Mouse (Mus musculus): ENCODE data around the gene Hist1h3g. TPM values are rescaled to one million over a fixed set of nuclear protein-coding genes. Genes with fewer than 3 reads are reported as not detected.
A peak's percentile ranks its signal among the peaks of the same experiment; 100 is the strongest.

The Hist1h3g gene
- polyA plus RNA-seq, 1 experiment from 2014 or later, result 8.3 TPM

DNA sequence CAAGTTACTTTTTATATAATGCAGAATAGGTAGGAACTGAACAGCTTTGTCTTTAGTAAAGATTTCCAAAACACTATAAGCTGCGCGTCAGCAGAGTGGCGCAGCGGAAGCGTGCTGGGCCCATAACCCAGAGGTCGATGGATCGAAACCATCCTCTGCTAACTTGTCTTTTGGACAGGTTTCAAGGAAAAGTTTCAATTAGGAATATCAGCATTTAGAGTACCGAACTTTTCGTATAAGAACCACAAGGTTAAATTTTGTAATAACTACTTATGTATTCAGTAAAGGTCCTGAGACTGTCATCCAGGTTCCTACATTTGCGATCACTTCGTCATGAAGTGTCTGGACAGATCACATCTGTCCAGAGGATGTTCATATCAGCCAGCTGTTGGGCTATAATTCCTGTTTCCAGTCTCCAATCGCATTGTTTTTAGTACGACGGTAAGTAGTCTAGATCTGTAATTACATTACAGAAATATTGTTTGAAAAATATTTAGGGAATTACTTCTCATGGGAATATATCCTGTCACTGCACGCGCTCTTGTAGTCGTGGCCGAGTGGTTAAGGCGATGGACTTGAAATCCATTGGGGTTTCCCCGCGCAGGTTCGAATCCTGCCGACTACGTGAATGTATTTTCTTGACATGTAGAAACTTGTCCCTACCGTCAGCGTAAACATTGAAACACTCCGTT lies 17.5 kb upstream of the Hist1h3g start:
- Histone ChIP-seq H3K9ac (0 out of 2 replicates have a peak overlapping the region, but pooled peaks have one; percentile 33), H3K27ac (0 out of 2 replicates have a peak overlapping the region, but pooled peaks have one; percentile 61), H3K27me3 (no peaks in the 10 kb centered on the region), H3K4me3 (replicated peaks) (peak overlapping the region; percentile 40), H3K36me3 (replicated peaks) (no peaks in the 10 kb centered on the region), H3K4me2 (peak overlapping the region; percentile 55), H3K9me3 (no peaks in the 10 kb centered on the region), H3K4me1 (peaks cover 4% of the 10 kb centered on the region; the same call in 1 of the 2 replicates)
- WGBS, result under 1% methylated on average over 27 of the region's 27 CpGs
- ATAC-seq (ENCODE audit: low FRiP score), result peak; percentile 88

DNA sequence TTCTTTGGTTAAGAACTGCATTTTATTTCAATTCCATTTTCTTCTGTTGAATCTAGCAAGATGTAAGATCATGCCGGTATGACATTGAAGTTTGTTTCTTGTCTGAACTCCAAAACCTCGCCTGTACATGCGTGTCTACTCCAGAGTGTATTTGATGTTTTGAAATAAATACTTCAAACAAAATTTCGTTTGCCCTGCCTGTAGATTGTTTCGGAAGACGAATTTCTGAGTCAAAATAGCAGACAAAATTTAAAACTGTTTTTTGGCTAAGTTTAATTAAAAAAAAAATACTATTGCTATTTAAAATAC lies 17.0 kb upstream of the Hist1h3g start:
- WGBS, result 1% methylated on average over 6 of the region's 6 CpGs
- Histone ChIP-seq H3K4me1 (peaks cover 4% of the 10 kb centered on the region; the same call in 1 of the 2 replicates), H3K27ac (no peak overlapping the region), H3K36me3 (replicated peaks) (no peaks in the 10 kb centered on the region), H3K27me3 (no peaks in the 10 kb centered on the region), H3K9ac (no peak overlapping the region), H3K4me3 (replicated peaks) (peak overlapping the region; percentile 40), H3K4me2 (peak overlapping the region; percentile 55), H3K9me3 (no peaks in the 10 kb centered on the region)
- no peak for ATAC-seq (ENCODE audit: low FRiP score)

GRCm38 (mm10) chr13:23518885-23519284 lies 16.3 kb upstream of the Hist1h3g start:
- peaks cover 4% of the 10 kb centered on the region; the same call in 1 of the 2 replicates for H3K4me1 ChIP-seq
- no peak overlapping the region for H3K27ac ChIP-seq
- no peak overlapping the region for H3K9ac ChIP-seq
- no peaks in the 10 kb centered on the region for H3K9me3 ChIP-seq
- H3K4me3 ChIP-seq (replicated peaks), result peak overlapping the region; percentile 38
- no peaks in the 10 kb centered on the region for H3K36me3 ChIP-seq (replicated peaks)
- H3K4me2 ChIP-seq, result peak overlapping the region; percentile 55
- ATAC-seq (ENCODE audit: low FRiP score), result peak; percentile 21; the same call in 1 of the 2 replicates
- no peaks in the 10 kb centered on the region for H3K27me3 ChIP-seq
- 0% methylated on average over 6 of the region's 6 CpGs for WGBS

GRCm38 (mm10) chr13:23519416-23519815 lies 15.8 kb upstream of the Hist1h3g start:
- peak overlapping the region; percentile 55 for H3K4me2 ChIP-seq
- peak overlapping the region; percentile 38 for H3K4me3 ChIP-seq (replicated peaks)
- ATAC-seq (ENCODE audit: low FRiP score), result peak; percentile 36; the same call in 1 of the 2 replicates
- H3K9ac ChIP-seq, result no peak overlapping the region
- no peaks in the 10 kb centered on the region for H3K9me3 ChIP-seq
- no peaks in the 10 kb centered on the region for H3K36me3 ChIP-seq (replicated peaks)
- no peak overlapping the region for H3K27ac ChIP-seq
- no peaks in the 10 kb centered on the region for H3K27me3 ChIP-seq
- H3K4me1 ChIP-seq, result peaks cover 4% of the 10 kb centered on the region; the same call in 1 of the 2 replicates
- WGBS, result under 1% methylated on average over 10 of the region's 10 CpGs

- H3K36me3 ChIP-seq (replicated peaks), result no peaks in the 10 kb centered on the region
- H3K9ac ChIP-seq, result no peak overlapping the region
- H3K4me2 ChIP-seq, result peak overlapping the region; percentile 25; the same call in 1 of the 2 replicates
- H3K4me1 ChIP-seq, result peaks cover 7% of the 10 kb centered on the region; the same call in 1 of the 2 replicates
- no peak overlapping the region for H3K4me3 ChIP-seq (replicated peaks)
- WGBS, result 2% methylated on average over 14 of the region's 14 CpGs
- no peak overlapping the region for H3K27ac ChIP-seq
- no peaks in the 10 kb centered on the region for H3K9me3 ChIP-seq
- no peak for ATAC-seq (ENCODE audit: low FRiP score)
- no peaks in the 10 kb centered on the region for H3K27me3 ChIP-seq
Observed at GRCm38 (mm10) chr13:23521703-23522102, 13.5 kb upstream of the Hist1h3g start.

DNA sequence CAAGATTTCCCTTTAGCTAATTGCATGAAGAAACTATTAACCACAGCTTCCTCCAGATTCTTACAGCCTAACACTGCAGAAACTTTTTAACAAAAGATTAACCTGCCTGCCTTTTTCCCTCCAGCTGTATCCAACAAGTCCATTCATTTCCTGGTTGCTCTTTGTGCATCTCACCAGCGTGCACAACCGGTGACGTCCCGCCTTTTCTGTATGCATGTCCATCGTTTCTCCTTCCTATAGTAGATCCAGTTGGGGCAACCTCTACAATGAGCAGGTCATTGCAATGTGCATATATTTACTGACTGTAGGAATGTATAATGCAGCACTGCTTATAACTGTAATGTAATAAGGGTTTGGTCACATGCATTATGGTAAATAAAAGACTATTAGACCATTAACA lies 11.2 kb upstream of the Hist1h3g start:
- no peaks in the 10 kb centered on the region for H3K36me3 ChIP-seq (replicated peaks)
- no peak overlapping the region for H3K27ac ChIP-seq
- WGBS, result 45% methylated on average over 5 of the region's 5 CpGs
- peaks cover 17% of the 10 kb centered on the region for H3K4me1 ChIP-seq
- no peak overlapping the region for H3K4me2 ChIP-seq
- no peak overlapping the region for H3K9ac ChIP-seq
- ATAC-seq (ENCODE audit: low FRiP score), result no peak
- H3K4me3 ChIP-seq (replicated peaks), result no peak overlapping the region
- no peaks in the 10 kb centered on the region for H3K27me3 ChIP-seq
- H3K9me3 ChIP-seq, result no peaks in the 10 kb centered on the region

DNA sequence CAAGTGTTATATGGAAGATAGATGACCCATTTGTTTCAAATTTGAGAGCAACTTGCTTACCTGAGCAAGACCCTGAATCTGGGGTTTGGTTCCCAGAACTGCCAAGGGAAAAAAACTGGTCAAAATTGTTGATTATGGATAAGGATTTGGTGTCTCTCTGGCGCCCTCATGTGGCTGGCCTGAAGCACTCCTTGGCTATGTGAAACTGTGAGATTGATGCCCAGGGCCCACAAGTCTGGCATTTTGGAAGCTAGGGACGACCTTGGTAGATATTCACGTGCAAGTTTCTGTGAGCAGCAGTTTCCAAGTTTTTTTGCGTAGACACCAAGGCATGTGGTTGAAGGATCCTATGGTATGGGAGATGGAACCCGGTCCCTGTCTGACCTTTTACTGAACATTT lies 10.6 kb upstream of the Hist1h3g start:
- Histone ChIP-seq H3K9me3 (no peaks in the 10 kb centered on the region), H3K9ac (no peak overlapping the region), H3K27ac (no peak overlapping the region), H3K4me1 (peaks cover 19% of the 10 kb centered on the region), H3K4me3 (replicated peaks) (no peak overlapping the region), H3K4me2 (no peak overlapping the region), H3K27me3 (no peaks in the 10 kb centered on the region), H3K36me3 (replicated peaks) (no peaks in the 10 kb centered on the region)
- no peak for ATAC-seq (ENCODE audit: low FRiP score)
- 7% methylated on average over 5 of the region's 5 CpGs for WGBS

DNA sequence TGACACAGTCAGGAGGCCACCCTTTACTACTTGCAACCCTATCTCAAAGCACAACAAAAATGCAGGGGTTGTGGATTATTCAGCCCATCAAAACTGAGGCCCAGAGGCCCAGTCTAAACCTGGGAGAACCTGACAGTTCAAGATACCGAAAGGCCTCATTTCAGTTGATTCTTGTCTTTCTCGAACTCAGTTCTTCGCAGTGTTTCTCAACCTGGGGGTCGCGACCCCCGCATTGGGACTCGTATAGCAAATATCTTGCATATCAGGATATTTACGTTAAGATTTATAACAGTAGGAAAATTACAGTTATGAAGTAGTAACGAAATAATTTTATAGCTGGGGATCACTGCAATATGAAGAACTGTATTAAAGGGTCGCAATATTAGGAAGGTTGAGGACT lies 9.3 kb upstream of the Hist1h3g start:
- H3K9me3 ChIP-seq, result no peaks in the 10 kb centered on the region
- peak overlapping the region; percentile 51 for H3K4me2 ChIP-seq
- H3K27ac ChIP-seq, result no peak overlapping the region
- ATAC-seq (ENCODE audit: low FRiP score), result no peak
- H3K9ac ChIP-seq, result no peak overlapping the region
- H3K4me3 ChIP-seq (replicated peaks), result peak overlapping the region; percentile 40
- no peaks in the 10 kb centered on the region for H3K36me3 ChIP-seq (replicated peaks)
- peaks cover 19% of the 10 kb centered on the region for H3K4me1 ChIP-seq
- WGBS, result 2% methylated on average over 10 of the region's 10 CpGs
- H3K27me3 ChIP-seq, result no peaks in the 10 kb centered on the region

DNA sequence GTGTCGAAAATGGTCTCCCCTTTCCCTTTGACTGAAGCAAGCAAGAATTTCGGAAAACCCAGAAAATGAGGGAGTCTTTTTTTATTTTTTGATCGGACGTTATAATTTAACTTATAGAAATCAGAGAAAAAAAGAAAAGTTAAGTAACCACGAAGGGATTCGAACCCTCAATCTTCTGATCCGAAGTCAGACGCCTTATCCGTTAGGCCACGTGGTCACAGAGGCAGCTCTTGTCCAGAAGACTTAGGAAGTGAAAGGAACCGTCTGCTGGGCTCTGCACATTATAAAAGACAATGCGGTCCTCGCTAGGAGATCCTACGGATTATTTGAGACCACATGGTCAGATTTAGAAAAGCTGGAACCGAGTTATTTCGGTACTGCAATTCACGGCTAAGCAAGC lies 8.9 kb upstream of the Hist1h3g start:
- ATAC-seq (ENCODE audit: low FRiP score), result peak; percentile 67
- under 1% methylated on average over 17 of the region's 17 CpGs for WGBS
- peaks cover 19% of the 10 kb centered on the region for H3K4me1 ChIP-seq
- H3K4me2 ChIP-seq, result peak overlapping the region; percentile 51
- H3K4me3 ChIP-seq (replicated peaks), result peak overlapping the region; percentile 40
- no peaks in the 10 kb centered on the region for H3K27me3 ChIP-seq
- H3K9ac ChIP-seq, result peak overlapping the region; percentile 54
- H3K36me3 ChIP-seq (replicated peaks), result no peaks in the 10 kb centered on the region
- H3K9me3 ChIP-seq, result no peaks in the 10 kb centered on the region
- peak overlapping the region; percentile 65; the same call in 1 of the 2 replicates for H3K27ac ChIP-seq

- Histone ChIP-seq H3K27ac (no peak overlapping the region), H3K4me3 (replicated peaks) (no peak overlapping the region), H3K27me3 (no peaks in the 10 kb centered on the region), H3K4me1 (peaks cover 30% of the 10 kb centered on the region), H3K9ac (no peak overlapping the region), H3K9me3 (no peaks in the 10 kb centered on the region), H3K36me3 (replicated peaks) (no peaks in the 10 kb centered on the region), H3K4me2 (peak overlapping the region; percentile 19; the same call in 1 of the 2 replicates)
- no peak for ATAC-seq (ENCODE audit: low FRiP score)
- 90% methylated on average over 5 of the region's 5 CpGs for WGBS
Observed at GRCm38 (mm10) chr13:23529005-23529404, 6.2 kb upstream of the Hist1h3g start.

- Histone ChIP-seq H3K4me1 (peaks cover 34% of the 10 kb centered on the region), H3K36me3 (replicated peaks) (no peaks in the 10 kb centered on the region), H3K9me3 (no peaks in the 10 kb centered on the region), H3K27me3 (no peaks in the 10 kb centered on the region), H3K27ac (peak overlapping the region; percentile 98), H3K9ac (peak overlapping the region; percentile 77), H3K4me2 (peak overlapping the region; percentile 58), H3K4me3 (replicated peaks) (peak overlapping the region; percentile 50)
- 39% methylated on average over 2 of the region's 2 CpGs for WGBS
- no peak for ATAC-seq (ENCODE audit: low FRiP score)
Observed at GRCm38 (mm10) chr13:23529480-23530165, 5.6 kb upstream of the Hist1h3g start.

GRCm38 (mm10) chr13:23530181-23530900 lies 4.9 kb upstream of the Hist1h3g start:
- peak overlapping the region; percentile 77 for H3K9ac ChIP-seq
- no peaks in the 10 kb centered on the region for H3K27me3 ChIP-seq
- under 1% methylated on average over 20 of the region's 20 CpGs for WGBS
- peaks cover 36% of the 10 kb centered on the region for H3K4me1 ChIP-seq
- H3K4me3 ChIP-seq (replicated peaks), result peak overlapping the region; percentile 50
- peak overlapping the region; percentile 98 for H3K27ac ChIP-seq
- H3K9me3 ChIP-seq, result no peaks in the 10 kb centered on the region
- H3K4me2 ChIP-seq, result peak overlapping the region; percentile 58
- no peaks in the 10 kb centered on the region for H3K36me3 ChIP-seq (replicated peaks)
- no peak for ATAC-seq (ENCODE audit: low FRiP score)
